7 mouse cellular contexts compared by ENCODE assay signal in genomic region chr11:100618761-100619484, GRCm38 (mm10). TPM values are rescaled to one million over a fixed set of nuclear protein-coding genes. Genes with fewer than 3 reads are reported as not detected.
DNase-seq lines count a peak whose midpoint lies in the region; ATAC-seq and TF ChIP-seq lines count a peak whose summit lies in the region.

Gene Nkiras2, plus strand, starts transcription at chr11:100619244.

- 0% methylated on average over 36 of the region's 36 CpGs for WGBS in hindbrain, embryonic 15.5 days

- peak within 1 kb of the TSS; percentile 87 for H3K9ac ChIP-seq in hindbrain, embryonic 15.5 days

- H3K4me2 ChIP-seq in hindbrain, embryonic 15.5 days = peak within 1 kb of the TSS; percentile 87

- H3K27ac ChIP-seq in hindbrain, embryonic 15.5 days (replicated peaks) = peak within 1 kb of the TSS; percentile 92

- H3K27me3 ChIP-seq in hindbrain, embryonic 15.5 days = no peaks in the 10 kb centered on the region

- H3K4me3 ChIP-seq in hindbrain, embryonic 15.5 days = peak within 1 kb of the TSS; percentile 88

- peak; percentile 75 for ATAC-seq in hindbrain, embryonic 15.5 days (ENCODE audit: low FRiP score, low read depth)
- peak; percentile 51 for ATAC-seq in megakaryocyte, adult 5-6 weeks (ENCODE audit: poor library complexity, severe bottlenecking)

- TF ChIP-seq CTCF in brain, embryonic 14.5 days (IDR thresholded peaks at IDR 0.05; ENCODE audit: borderline replicate concordance, extremely low read depth, insufficient read depth, insufficient read length) = no peak

- no peak for TF ChIP-seq POLR2A in brain, embryonic 14.5 days (IDR thresholded peaks at IDR 0.05; ENCODE audit: borderline replicate concordance, extremely low read depth, insufficient read depth, insufficient read length, poor library complexity, severe bottlenecking)

- no peaks in the 10 kb centered on the region for H3K36me3 ChIP-seq in hindbrain, embryonic 15.5 days

- peaks cover 41% of the 10 kb centered on the region for H3K4me1 ChIP-seq in hindbrain, embryonic 15.5 days (replicated peaks)

- no peaks in the 10 kb centered on the region for H3K9me3 ChIP-seq in hindbrain, embryonic 15.5 days

- peak; percentile 83 for DNase-seq in Muller cell, postnatal 12 days (ENCODE audit: inconsistent ontology term)
- peak; percentile 82 for DNase-seq in brain, embryonic 14.5 days (ENCODE audit: low read depth)
- DNase-seq in frontal cortex, postnatal 14 days (ENCODE audit: low spot score in 2 of 2) = peak; percentile 47 to 52
- DNase-seq in left cerebral cortex, adult 8-10 months (ENCODE audit: low spot score in 2 of 2) = peak in 1 of 2 experiments; percentile 39
- peak; percentile 64 for DNase-seq in right cerebral cortex, postnatal 4 days

RNA-seq across cellular contexts. Expression of gene Nkiras2, which starts in this region (rescaled TPM):
- 111 and 119 TPM in 2 replicates for polyA plus RNA-seq in brain, embryonic 14.5 days (2012; rRNA removed)
- 96.2 and 104 TPM in 2 replicates for polyA plus RNA-seq in hindbrain, embryonic 15.5 days (2015; fragmentation: Nextera tagmentation; extraction: Ambion mirVana)
- total RNA-seq in left cerebral cortex, adult 8-10 months (2022) = 10 to 100 TPM; 12.1 to 15.5 (median 13.2) TPM
- total RNA-seq in megakaryocyte, adult 5-6 weeks (2015) = 47.7 and 52.7 TPM in 2 replicates
- 36.0 and 45.5 TPM in 2 replicates for total RNA-seq in megakaryocyte, adult 5-6 weeks (2017)
